Mouse (Mus musculus) neural tube, embryonic 15.5 days (tissue): ENCODE data around the gene Fam120a. TPM values are rescaled to one million over a fixed set of nuclear protein-coding genes. Genes with fewer than 3 reads are reported as not detected.

Experiments
- ATAC-seq: fragments of 200-750 bp; cut with Nextera tagmentation; 2 replicates; pipeline ENCODE4 v1.8.0; 2017; ENCODE audit warnings: mild to moderate bottlenecking, moderate TSS enrichment, moderate library complexity; ENCODE audit not compliant: low FRiP score
- H3K27ac ChIP-seq: fragments of 300-500 bp; sonication (generic); replicated peaks from 2 replicates; pipeline ENCODE4 v1.5.1; 2015; ENCODE audit warnings: mild to moderate bottlenecking, inconsistent platforms
- H3K27me3 ChIP-seq: fragments of 300-500 bp; sonication (generic); replicated peaks from 2 replicates; pipeline ENCODE4 v1.6.1; 2015; ENCODE audit warnings: inconsistent platforms
- H3K36me3 ChIP-seq: fragments of 300-500 bp; sonication (generic); 2 replicates; pipeline ENCODE4 v1.6.1; 2015; ENCODE audit warnings: inconsistent platforms
- H3K4me1 ChIP-seq: fragments of 300-500 bp; sonication (generic); 2 replicates; pipeline ENCODE4 v1.6.1; 2015; ENCODE audit warnings: inconsistent platforms
- H3K4me2 ChIP-seq: fragments of 300-500 bp; sonication (generic); 2 replicates; pipeline ENCODE4 v1.6.1; 2015; ENCODE audit warnings: inconsistent platforms, mild to moderate bottlenecking, moderate library complexity
- H3K4me3 ChIP-seq: fragments of 300-500 bp; sonication (generic); replicated peaks from 2 replicates; pipeline ENCODE4 v1.5.1; 2015; ENCODE audit warnings: mild to moderate bottlenecking, inconsistent platforms
- H3K9ac ChIP-seq: fragments of 300-500 bp; sonication (generic); replicated peaks from 2 replicates; pipeline ENCODE4 v1.6.1; 2015; ENCODE audit warnings: mild to moderate bottlenecking, inconsistent platforms
- H3K9me3 ChIP-seq: fragments of 300-500 bp; sonication (generic); replicated peaks from 2 replicates; pipeline ENCODE4 v1.6.1; 2016; ENCODE audit warnings: inconsistent platforms
- WGBS: fragments of 180-500 bp; shearing (Covaris S2); methylation state at CpG from one replicate; pipeline ENCODE4 v1.1.7; 2015; ENCODE audit warnings: mixed read lengths; 5-methylcytosine and 5-hydroxymethylcytosine counted together
- polyA plus RNA-seq: library from polyadenylated mRNA; unstranded; fragments of >200 nt; fragmentation: Nextera tagmentation; extraction: Ambion mirVana; gene quantifications from 2 replicates; pipeline ENCODE4 v1.2.1, GENCODE M21; 2015

Fam120a gene
- polyA plus RNA-seq, 1 experiment from 2014 or later = 11.5 TPM

DNA sequence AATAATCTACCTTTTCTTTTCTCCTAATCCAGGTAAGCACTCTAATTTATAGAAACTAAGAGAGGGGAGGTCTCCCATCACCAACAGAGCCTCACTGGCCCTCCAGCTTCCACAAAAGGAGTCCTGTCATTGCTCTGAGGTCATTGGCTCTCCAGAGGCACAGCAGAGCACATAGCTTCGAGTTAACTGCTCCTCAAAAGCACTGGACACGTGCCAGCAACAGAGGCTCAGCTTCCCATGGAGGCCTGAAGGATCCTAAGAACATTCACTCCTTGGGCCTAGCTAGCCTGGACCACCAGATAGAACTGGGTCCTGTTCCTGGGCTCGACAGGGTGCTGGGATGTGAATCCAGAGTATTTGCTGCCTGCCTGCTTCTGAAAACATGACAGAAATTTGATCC, 118.7 kb downstream of the Fam120a start:
- Histone ChIP-seq H3K9ac (no peak overlapping the region), H3K4me2 (no peak overlapping the region), H3K4me1 (peaks cover 45% of the 10 kb centered on the region), H3K9me3 (no peaks in the 10 kb centered on the region), H3K27ac (peak overlapping the region; percentile 45; the same call in 1 of the 2 replicates), H3K4me3 (no peak overlapping the region), H3K27me3 (no peaks in the 10 kb centered on the region), H3K36me3 (no peaks in the 10 kb centered on the region)
- 35% methylated on average over 3 of the region's 3 CpGs for WGBS
- no peak for ATAC-seq

DNA sequence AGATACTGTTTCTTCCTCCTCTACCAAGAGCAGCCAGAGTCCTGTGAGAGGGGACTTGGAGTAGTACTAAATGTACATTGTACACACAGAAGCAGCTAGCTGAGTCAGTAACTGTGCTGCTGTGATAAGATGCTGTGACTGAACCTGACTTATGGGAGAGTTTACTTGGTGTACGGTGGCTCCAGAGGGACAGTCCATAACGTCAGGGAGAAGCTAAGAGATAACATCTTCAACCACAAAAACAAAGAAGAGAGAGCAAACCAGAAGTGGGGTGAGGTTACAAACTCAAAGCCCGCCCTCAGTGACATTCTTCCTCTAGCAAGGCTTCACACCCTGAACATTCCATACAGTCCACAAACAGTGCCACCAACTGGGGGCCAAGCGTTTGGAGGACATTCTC, 122.5 kb downstream of the Fam120a start:
- no peaks in the 10 kb centered on the region for H3K9me3 ChIP-seq
- no peak overlapping the region for H3K27ac ChIP-seq
- peaks cover 27% of the 10 kb centered on the region for H3K4me1 ChIP-seq
- 80% methylated on average over 4 of the region's 4 CpGs for WGBS
- ATAC-seq = no peak
- no peaks in the 10 kb centered on the region for H3K36me3 ChIP-seq
- H3K4me2 ChIP-seq = no peak overlapping the region
- no peak overlapping the region for H3K9ac ChIP-seq
- no peak overlapping the region for H3K4me3 ChIP-seq
- no peaks in the 10 kb centered on the region for H3K27me3 ChIP-seq

DNA sequence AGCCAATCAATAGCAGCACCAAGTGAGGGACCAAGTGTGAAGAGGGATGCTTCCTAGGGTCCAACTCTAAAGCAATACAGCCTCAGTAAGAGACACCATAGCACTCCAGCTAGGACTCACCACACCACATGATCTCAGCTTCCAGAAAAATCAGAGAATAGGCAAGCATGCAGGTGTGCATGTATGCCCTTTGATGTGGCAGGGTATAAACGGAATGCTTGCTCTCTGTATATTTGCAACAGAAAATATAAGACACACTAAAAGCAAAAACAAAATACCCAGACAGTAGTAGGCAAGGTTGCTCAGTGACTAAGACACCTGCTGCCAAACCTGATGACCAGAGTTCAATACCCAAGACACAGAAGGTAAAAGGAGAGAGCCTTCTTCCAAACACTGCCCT, 124.3 kb downstream of the Fam120a start:
- H3K4me3 ChIP-seq = no peak overlapping the region
- no peak for ATAC-seq
- H3K36me3 ChIP-seq = no peaks in the 10 kb centered on the region
- no peaks in the 10 kb centered on the region for H3K9me3 ChIP-seq
- H3K27me3 ChIP-seq = no peaks in the 10 kb centered on the region
- no peak overlapping the region for H3K9ac ChIP-seq
- H3K4me2 ChIP-seq = no peak overlapping the region
- 86% methylated on average over 1 of the region's 1 CpGs for WGBS
- H3K4me1 ChIP-seq = peaks cover 13% of the 10 kb centered on the region
- H3K27ac ChIP-seq = no peak overlapping the region

DNA sequence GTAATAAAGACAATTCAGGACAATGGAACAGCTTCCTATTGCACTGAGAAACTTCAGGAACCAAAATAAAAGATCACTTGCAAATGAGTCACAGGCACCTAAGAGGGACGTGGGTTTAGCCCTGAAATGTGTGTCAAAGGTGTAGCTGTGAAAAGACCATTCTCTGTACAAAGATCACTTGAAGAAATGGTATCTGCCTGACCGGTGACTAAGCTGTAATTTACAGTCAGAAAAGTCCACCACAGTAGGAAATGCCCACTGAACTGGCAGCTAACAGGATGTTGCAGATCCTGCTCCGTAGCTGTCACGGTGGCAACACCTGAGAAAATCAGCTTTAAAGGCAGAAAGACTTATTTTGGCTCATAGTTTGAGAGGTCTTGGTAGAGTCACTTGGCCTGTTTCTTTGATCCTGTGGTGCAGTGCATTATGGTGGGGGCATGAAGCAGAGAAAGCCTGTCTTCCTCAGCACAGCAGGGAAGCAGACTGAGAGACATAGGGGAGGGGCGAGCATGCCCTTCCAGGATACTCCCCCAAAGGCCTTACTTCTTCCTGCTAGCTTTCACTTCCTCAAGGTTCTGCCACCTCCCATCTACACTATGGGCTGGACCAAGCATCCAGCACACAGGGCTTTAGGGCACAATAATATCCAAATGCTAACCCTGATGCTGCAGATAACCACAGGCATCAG, 125.8 kb downstream of the Fam120a start:
- ATAC-seq = no peak
- no peak overlapping the region for H3K27ac ChIP-seq
- no peaks in the 10 kb centered on the region for H3K27me3 ChIP-seq
- H3K9ac ChIP-seq = no peak overlapping the region
- no peaks in the 10 kb centered on the region for H3K36me3 ChIP-seq
- no peaks in the 10 kb centered on the region for H3K9me3 ChIP-seq
- H3K4me2 ChIP-seq = no peak overlapping the region
- H3K4me1 ChIP-seq = peaks cover 9% of the 10 kb centered on the region; the same call in 1 of the 2 replicates
- no peak overlapping the region for H3K4me3 ChIP-seq
- WGBS = 56% methylated on average over 5 of the region's 5 CpGs

DNA sequence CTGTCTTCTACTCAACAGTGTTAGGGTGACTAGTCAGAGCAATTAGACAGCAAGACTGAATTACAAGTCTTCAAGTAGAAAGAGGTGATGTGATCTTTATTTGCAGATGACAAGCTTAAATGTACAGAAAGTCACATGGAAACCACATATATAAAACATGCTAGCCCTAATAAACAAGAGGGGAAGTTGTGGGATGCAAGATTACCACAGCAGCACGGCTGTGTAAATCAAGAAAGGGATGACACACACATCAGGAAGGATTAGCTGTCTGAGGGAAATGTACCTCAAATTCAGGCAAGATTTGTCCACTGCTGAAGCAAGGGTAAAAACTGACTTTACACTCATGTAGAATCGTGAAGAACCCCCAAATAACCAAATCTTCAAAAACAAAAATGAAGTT, 129.5 kb downstream of the Fam120a start:
- Histone ChIP-seq H3K27me3 (no peaks in the 10 kb centered on the region), H3K9ac (no peak overlapping the region), H3K9me3 (no peaks in the 10 kb centered on the region), H3K4me1 (peaks cover 9% of the 10 kb centered on the region; the same call in 1 of the 2 replicates), H3K27ac (no peak overlapping the region), H3K36me3 (no peaks in the 10 kb centered on the region), H3K4me2 (no peak overlapping the region), H3K4me3 (no peak overlapping the region)
- 89% methylated on average over 2 of the region's 2 CpGs for WGBS
- no peak for ATAC-seq

DNA sequence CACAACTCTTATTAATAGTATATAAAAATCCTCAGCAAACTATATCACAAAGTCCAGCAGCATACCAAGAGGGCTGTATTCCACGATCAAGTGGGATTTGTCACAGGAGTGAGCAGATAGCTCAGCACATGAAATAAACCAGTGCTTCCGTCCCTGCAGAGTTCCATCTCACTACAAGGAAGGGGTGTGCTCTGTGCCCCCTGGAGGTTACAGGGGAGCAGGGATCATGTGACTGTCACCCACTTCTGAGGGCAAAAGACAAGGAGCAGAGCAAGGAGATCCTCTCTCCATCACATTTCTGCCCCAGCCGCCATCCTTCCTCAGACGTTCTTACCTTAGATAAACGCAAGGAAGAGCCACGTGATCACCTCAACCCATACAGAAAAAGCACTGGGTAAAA, 130.3 kb downstream of the Fam120a start:
- H3K36me3 ChIP-seq = no peaks in the 10 kb centered on the region
- no peak overlapping the region for H3K4me2 ChIP-seq
- no peaks in the 10 kb centered on the region for H3K27me3 ChIP-seq
- no peak overlapping the region for H3K4me3 ChIP-seq
- H3K9ac ChIP-seq = no peak overlapping the region
- H3K4me1 ChIP-seq = peaks cover 9% of the 10 kb centered on the region; the same call in 1 of the 2 replicates
- WGBS = 92% methylated on average over 6 of the region's 6 CpGs
- H3K9me3 ChIP-seq = no peaks in the 10 kb centered on the region
- no peak overlapping the region for H3K27ac ChIP-seq
- ATAC-seq = no peak

DNA sequence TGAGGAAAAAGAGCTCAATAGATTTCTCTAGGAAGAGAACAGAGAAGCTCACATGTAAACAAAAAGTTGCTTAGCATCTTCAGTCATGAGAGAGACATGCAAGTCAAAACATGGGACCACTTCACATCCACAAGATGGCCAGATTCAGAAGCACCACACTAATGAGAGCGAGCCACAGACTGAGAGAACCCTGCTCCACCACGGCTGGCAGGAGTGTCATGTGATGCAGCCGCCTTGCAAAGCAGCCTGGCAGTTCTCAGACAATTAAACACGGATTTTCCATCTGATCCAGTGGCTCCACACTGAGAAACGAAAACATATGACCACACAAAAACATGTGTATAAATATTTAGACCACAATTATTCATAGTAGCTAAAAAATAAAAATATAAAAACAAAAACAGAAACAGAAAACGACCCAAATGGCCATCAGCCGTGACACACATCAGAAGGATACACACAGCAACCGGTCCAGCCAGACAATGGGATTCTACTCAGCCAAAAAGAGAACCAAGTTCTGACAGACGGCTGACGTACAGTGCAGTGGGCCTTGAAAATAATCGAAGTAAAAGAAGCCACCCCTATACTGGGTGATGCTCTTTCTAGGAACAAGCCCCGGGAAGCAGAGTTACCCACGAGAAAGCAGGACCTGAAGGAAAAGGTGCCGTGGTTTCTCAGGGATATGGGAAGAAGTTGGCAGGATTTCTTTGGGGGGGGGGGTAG, 137.1 kb downstream of the Fam120a start:
- ATAC-seq = peak; percentile 61
- peaks cover 32% of the 10 kb centered on the region for H3K36me3 ChIP-seq

DNA sequence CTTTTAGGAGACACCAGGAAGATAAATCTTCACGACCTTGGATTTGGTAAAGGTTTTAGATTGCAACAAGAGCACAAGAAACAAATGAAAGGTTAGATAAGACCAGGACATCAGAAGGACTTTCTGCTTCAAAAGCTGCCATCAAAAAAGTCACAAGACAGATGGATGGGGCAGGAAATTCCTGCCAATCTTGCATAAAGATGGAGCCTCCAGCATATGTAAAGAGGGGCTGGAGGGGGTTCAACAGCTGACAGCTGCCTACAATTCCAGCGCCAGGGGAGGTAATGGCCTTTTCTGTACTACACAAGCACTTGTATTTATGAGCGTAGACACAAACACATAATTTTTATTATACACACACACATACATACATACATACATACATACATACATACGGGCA, 138.0 kb downstream of the Fam120a start:
- no peak overlapping the region for H3K9ac ChIP-seq
- H3K36me3 ChIP-seq = peaks cover 41% of the 10 kb centered on the region
- H3K4me2 ChIP-seq = no peak overlapping the region
- WGBS = 86% methylated on average over 4 of the region's 4 CpGs
- no peaks in the 10 kb centered on the region for H3K27me3 ChIP-seq
- no peak overlapping the region for H3K27ac ChIP-seq
- H3K4me3 ChIP-seq = no peak overlapping the region
- peaks cover 6% of the 10 kb centered on the region for H3K4me1 ChIP-seq
- no peak for ATAC-seq
- no peaks in the 10 kb centered on the region for H3K9me3 ChIP-seq

More for the DNA sequence above, 137.1 kb downstream of the Fam120a start:
- WGBS = 68% methylated on average over 14 of the region's 14 CpGs
- no peak overlapping the region for H3K4me3 ChIP-seq
- H3K9me3 ChIP-seq = no peaks in the 10 kb centered on the region
- no peak overlapping the region for H3K4me2 ChIP-seq
- H3K27me3 ChIP-seq = no peaks in the 10 kb centered on the region
- H3K9ac ChIP-seq = no peak overlapping the region
- peaks cover 6% of the 10 kb centered on the region for H3K4me1 ChIP-seq
- peak overlapping the region; percentile 67 for H3K27ac ChIP-seq

Other genes starting within 250 kb of the Fam120a start
- 6.3 and 6.6 TPM in 2 replicates for gene Phf2, start 96.9 kb downstream of the Fam120a start, polyA plus RNA-seq
- gene Wnk2, start 180.0 kb upstream of the Fam120a start, polyA plus RNA-seq = 16.0 and 19.0 TPM in 2 replicates
- 37.4 and 38.9 TPM in 2 replicates for gene Ninj1, start 219.5 kb upstream of the Fam120a start, polyA plus RNA-seq
- gene Card19, start 248.0 kb upstream of the Fam120a start, polyA plus RNA-seq = 44.6 and 45.5 TPM in 2 replicates